Mouse (Mus musculus): ENCODE data around the gene BC052040. TPM values are rescaled to one million over a fixed set of nuclear protein-coding genes. Genes with fewer than 3 reads are reported as not detected.
A peak's percentile ranks its signal among the peaks of the same experiment; 100 is the strongest.

Gene BC052040
- total RNA-seq (2021): 1 to 10 TPM; 2.1 to 2.2 TPM

DNA sequence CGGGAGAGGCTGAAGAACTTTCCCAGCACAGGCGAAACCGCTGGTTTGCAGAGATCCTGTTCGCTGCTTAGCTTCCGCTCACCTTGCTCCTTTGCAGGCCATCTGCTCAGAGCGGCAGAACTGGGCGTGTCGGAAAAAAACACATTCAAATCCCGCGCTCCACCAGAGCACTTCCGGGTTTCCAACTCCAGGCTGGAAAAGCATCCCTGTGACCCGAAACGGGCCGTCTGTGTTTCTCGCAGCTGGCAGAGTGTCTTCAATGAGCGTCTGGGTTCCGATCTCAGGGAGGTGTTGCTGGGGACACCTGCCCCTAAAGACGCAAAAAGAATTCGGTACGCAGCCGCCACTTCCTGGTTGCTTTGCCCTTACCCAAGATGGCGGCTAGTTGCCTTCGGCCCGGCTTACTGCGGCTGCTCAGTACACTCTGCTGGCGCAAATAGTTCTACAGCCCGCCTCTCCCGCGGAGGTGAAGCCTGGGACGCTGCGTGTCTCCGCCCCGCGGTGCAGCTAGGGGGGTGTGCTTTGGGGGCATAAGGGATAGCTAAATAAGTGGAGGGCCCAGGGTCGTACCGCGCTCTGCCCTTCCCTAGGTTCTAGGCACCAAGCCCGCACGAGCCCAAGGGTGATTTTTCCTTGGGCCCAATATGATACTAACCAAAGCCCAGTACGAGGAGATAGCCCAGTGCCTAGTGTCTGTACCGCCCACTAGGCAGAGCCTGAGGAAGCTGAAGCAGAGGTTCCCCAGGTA lies at the start of gene BC052040:
BC052040 (plus strand) TSS at position 476 of the 748 bp plus-strand sequence.
- intact Hi-C loops (cut with DNase I): loop anchor here (5.0 to 10.0 kb wide), 3 partner anchors 276 to 927 kb away; partner anchors contain the start of gene Dph6

DNA sequence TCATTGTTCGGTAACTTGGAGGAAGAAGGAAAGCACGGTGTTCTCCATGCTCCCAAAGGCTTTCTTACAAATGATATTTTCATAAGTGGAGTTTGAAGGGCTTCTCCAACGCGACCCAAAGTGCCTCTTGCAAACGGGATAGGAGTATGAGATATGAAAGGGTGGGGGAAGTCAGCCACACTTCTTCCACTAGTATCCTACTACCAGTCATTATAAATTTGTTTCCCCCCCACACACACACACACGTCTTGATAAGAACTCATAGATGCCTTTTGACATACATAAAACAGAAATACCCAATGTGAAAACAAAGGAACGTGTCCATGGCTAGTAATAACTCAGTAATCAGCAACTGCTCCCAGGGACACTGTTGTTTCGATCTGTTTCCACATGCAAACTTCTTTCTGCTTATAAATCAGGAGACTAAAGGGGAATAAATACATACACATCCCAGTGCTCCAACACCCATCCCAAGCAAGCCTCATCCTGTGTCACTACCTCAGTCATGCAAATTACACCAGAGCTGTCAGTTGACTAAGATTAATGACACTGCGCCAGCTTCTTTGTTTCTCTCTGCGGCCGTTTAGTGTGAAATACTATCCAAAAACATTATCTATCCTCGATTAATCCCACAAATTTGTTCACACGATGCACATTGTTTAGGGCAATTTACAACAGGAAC lies 43.4 kb upstream of the BC052040 start:
- DNase-seq: no peak
- intact Hi-C loops (cut with DNase I): no loop called here

More for the DNA sequence above, at the start of gene BC052040:
- peak; percentile 90 to 91 for DNase-seq

DNA sequence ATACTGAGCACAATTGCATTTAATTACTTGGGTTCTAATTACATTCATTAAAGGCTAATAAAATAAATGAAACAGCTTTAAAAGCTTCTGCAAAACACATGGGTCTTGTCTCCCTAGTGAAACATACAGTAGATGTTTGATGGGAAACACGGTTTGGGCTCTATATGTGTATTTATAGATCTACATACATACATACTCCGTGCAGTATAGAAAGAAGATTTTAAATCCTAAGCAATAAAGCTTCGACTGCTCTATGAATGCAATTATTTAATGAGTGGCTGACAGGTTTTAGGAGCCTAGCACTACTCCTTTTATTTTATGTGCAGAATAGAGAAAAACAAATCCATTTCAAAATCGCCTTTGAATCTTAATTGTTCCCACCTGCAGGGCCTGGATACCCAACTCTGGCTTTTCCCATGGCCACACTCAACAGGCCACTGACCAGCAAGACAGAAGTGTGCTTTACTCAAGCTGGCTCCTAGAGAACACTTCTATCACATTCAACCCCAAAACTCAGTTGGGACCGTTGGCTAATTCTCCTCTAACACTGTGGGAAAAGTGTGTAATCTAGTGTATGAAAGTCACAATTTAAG lies 42.7 kb upstream of the BC052040 start:
- no peak for DNase-seq
- intact Hi-C loops (cut with DNase I): no loop called here

DNA sequence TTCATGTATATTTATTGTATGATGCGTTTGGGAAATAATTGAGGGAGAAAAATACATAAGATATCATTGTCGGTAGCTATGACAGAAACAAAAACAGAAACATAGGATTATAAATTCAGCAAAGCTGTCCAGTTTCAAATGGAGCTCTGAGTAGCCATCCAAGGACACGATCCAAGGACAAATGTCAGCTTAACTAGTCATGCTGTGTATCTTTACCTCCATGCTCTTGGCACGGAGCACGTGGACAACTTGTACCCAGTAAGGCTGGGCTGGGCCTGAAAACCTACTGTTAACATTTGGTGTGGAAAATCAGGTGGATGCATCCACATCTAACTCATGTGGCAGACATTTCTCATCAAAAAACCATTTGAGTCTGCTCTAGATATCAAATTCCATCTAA lies 41.8 kb upstream of the BC052040 start:
- intact Hi-C loops (cut with DNase I): no loop called here
- DNase-seq: no peak

DNA sequence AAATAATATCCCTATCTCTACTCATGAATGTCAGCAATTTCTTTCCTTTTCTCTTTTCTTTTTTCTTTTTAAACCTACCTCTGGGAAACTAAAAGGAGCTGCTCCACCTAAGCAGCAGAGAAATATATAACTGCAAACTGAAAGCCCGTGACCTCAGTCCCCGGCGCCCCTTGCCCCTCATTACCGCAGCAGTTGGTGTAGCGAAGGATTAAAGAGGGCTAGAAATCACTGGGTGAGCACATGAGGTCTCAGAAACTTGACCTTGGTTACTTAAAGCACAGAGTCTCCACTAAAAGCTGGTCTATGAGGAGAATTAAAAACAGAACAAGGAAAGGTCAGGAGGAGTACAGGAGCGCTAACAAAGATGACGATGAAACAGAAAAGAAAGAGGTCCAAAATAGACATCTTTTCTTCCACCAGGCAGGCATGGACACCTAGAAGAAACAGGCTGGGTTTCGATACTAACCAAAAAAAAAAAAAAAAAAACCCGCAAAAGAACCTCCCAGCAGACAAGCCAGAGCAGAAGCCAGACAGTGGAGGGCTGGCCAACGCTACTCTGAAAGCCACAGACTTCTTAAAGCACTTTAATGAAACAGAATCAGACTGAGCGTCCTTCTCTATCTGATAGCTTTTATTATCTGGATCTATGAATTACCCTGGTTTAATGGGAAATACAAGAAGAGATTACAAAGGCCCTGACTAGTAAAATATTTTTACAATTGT lies 39.0 kb upstream of the BC052040 start:
- intact Hi-C loops (cut with DNase I): no loop called here
- no peak for DNase-seq

DNA sequence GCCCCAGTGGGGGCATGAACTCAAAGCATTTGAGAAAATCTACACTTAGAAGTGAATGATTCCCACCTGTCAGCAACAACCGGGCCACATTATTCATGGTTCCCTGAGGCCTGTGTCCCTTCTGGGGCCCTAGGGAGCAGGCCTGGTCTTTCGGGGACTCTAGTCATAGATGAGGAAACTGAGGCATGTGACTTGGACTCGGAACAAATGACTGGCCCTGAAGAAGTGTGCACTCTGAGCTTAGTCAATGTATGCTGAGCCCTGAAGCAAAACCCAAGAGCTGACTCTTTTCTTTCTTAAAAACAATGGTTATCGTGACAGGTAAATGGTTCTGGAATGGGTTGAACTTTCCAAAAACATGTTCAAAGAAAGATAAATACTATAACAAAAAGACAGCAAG lies 38.3 kb upstream of the BC052040 start:
- no peak for DNase-seq
- intact Hi-C loops (cut with DNase I): no loop called here

DNA sequence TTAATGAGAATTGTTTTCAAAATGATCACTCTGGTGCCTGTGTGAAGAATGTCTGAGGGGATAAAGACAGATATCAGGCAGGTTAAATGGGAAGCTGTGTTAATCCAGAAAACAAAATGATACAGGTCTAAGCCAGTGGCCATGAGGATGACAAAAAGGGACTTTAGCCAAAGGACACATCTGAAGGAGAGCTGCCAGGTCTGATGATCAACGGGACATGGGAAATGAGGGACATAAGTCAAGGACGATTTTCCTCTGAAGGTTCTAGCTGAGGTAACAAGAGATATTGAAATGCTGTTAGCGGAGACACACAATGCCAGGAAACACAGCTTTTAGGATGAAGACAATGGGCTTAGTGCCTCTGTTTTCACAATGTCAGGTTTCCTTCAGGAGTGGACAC lies 29.6 kb upstream of the BC052040 start:
- no peak for DNase-seq
- intact Hi-C loops (cut with DNase I): no loop called here

DNA sequence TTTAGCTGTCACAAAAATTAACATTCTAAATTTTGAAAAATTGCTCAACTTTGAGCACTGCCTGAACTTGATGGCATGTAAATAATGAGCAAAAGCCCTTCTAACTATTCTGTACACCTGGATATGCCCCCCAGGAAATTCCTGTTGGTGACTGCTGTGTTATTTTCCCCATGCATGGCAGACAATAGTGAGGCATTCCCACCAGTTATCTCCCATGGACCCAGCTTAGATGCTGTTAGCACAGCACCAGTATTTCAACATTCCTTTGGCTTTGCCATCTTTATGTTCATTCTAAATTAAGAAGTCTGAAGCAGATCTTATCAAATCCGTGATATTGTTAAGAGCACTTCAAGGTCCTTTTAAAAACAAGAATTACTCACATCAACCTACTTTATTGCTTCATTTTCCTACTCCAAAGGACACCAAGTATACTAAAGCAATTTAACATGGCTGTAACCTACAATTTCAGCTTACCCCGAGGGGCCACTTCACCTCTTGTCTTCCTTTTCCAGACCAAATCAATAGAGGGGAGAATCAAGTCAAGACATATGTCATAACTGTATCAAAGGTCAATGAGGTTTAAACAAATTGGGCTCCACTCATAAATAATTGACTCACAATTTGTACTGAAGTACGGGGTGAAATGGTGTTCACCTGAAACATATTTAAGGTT lies 19.2 kb upstream of the BC052040 start:
- DNase-seq: no peak
- intact Hi-C loops (cut with DNase I): no loop called here

DNA sequence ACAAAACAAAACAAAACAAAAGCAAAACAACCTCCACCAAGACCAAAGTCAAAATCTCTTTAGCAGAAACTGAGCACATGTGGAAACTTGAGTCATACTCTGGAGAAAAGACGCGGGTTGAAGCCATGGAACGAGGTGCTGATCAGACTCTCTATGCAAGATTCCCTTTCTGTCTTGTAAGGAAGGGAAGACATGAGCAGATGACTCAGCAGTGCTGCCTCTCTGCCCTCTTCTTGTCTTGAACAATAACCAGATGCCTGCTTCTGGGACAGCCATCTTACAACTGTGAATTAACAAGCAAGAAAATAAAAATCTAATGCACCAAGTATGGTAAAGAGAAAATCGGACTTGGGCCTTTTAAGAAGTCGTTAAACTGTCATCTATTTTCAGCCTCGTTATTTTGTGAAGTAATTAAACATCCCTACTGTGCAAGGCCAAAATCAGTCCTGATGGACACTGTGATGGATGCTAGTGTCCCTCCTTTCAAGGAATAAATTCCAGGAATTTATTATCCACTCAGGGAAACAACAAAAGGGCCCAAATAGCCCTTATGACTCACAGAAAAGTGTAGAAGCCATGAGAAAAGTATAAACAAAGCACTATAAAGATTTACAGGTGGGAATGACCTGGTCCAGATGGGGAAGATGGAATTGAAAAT lies 18.0 kb upstream of the BC052040 start:
- DNase-seq: no peak
- intact Hi-C loops (cut with DNase I): no loop called here

DNA sequence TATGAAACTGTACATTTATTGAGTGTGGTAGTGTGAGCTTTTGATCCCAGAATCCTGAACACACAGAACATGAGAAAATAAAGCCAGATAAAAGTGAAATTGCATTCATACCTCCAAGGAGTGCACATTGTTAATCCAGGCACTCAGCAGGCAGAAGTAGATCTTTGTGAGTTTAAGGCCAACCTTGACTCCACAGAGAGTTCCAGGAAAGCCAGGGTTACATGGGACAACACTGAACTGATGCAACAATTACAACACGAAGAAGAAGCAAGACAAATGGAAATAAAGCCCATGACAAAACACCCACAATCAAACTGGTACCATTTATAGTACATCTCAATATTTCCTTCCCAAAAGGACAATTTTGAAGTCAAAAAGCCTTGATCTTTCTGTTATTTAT lies 9.5 kb upstream of the BC052040 start:
- intact Hi-C loops (cut with DNase I): no loop called here
- no peak for DNase-seq

DNA sequence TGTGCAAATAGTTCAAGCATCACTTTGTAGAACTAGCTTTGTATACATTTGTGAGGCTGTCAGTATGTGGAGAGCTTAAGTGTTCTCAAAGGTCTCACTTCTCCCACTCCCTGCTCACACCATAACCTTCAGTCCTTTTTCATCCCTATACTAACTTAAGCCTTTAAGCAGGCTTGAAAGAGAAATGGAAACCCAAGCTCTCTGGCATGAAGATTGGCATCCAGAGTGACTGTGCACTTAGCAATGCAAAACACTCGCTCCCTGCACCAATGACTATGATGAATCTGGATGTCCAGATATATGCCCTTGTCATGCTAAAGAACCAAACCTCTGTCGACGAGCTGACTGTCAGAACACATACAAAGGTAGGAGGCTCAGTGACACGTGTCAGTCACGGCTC lies 6.7 kb upstream of the BC052040 start:
- no peak for DNase-seq
- intact Hi-C loops (cut with DNase I): no loop called here

DNA sequence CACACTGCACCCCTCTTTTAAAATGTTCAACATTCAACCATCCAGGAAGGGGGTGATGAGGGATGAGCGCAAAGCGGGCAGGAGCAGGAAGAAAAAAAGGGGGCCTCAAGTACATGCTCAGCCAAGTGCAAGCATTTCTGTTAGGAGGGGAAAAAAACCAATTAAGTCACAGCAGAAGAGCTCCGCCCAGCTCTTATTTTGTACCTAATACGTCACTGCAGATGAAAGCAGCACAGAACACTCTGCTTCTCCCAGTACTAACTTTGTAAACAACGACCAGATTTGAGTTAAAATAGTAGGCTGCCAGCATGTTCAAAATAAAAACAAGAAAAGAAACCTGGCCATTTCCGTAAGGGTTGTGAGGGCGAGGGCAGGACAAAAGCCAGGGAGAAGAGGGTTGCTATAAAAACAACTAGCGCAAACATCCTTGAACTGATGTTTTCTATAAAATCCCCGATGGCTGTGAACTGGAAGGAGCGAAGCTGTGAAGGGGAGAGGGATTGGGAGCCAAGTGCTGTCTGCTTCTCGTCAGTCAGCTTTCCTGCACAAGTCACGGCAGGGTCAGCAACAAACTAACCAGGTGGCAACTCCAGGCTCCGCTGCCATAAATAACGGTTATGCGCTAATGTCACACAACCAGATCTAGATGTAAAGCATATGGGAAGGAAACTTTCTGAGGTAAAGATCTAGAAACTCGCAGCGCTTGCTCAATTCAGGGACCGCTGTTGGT lies 2.2 kb upstream of the BC052040 start:
- no peak for DNase-seq
- intact Hi-C loops (cut with DNase I): no loop called here

DNA sequence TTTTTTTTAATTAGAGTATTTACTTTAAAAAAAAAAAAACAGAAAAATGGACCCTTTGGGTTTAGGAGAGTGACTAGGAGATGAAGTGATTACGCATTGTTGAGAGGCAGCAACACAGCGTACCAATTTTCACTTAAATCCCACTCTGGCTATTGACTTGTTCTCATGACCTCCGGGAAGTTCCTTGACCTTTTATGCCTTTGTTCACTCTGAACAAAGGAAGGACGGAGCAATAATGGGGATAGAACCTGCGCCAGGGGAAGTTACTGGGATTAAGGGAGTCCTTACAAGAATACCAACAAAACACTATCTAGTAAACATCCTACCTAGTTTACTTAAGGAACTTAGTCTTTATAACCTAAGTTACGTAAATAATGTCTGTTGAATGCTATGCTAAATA lies 1.5 kb upstream of the BC052040 start:
- DNase-seq: no peak
- intact Hi-C loops (cut with DNase I): loop anchor here (5.0 to 10.0 kb wide), 3 partner anchors 277 to 925 kb away; partner anchors contain the start of gene Dph6

DNA sequence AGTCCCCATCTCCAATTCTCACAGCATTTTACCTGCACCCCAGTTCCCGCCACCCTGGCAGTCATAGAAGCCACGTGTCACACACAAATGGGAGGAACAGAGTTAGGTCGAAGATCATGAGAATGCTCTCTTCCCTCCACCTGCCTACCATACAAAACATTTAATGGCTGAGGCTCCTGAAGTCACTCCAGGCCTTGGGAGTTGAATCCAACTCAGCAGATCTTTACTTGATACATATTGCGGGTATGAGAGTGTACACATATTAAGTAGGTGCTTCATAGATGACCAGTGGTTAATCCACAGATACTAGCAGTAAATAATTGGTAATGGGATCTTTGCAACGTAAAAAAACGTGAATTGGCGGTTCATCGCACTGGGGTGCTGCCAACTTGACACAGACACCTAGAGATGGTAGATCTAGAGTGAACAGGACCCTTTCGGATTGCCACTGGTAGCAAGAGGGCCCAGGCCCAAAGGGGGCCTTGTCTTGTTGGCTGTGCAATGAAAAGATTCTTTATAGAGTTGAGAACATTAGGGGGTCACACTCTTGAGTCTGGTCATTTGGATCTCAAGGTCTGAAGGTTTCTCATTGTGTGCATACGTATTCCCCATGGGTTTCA lies 583 bp downstream of the BC052040 start:
- DNase-seq: no peak
- intact Hi-C loops (cut with DNase I): loop anchor here (5.0 to 10.0 kb wide), 3 partner anchors 275 to 927 kb away; partner anchors contain the start of gene Dph6

DNA sequence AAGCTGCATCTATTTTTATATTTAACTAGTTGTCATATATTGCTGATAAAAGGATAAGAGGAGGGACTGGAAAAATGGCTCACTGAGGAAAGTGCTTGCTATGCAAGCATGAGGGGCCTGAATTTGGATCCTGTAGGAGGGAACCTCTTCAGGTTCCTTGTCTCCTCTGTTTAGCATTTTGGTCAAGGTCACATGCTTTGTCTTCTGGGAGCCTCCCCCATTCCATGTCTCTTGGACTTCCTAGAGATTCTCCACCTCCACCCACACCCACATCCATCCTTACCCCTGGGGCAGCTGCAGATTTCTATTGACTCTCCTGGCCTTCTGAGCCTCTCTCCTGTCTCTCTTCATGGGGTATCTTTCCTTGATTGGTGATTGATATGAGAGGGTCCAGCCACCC lies 2.3 kb downstream of the BC052040 start:
- intact Hi-C loops (cut with DNase I): loop anchor here (5.0 to 10.0 kb wide), 3 partner anchors 274 to 929 kb away; partner anchors contain the start of gene Dph6
- no peak for DNase-seq

DNA sequence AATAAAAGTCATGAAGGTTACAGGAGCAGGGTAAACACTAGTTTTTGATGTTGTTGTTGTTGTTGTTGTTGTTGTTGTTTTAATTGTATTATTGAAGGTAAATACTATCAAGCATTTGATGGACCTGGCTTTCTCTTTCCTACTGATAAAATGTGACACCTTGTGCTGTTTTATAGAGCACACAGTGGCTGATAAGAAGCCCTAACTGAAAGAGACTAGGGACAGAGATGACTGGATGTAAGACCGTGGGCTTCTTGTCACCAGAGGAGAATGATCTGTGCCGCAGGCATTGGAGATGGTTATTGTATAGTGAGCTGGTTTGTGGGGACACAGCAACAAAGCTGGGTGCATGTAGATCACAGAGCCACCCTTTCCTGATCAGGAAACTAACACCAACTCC lies 9.1 kb downstream of the BC052040 start:
- no peak for DNase-seq
- intact Hi-C loops (cut with DNase I): no loop called here

DNA sequence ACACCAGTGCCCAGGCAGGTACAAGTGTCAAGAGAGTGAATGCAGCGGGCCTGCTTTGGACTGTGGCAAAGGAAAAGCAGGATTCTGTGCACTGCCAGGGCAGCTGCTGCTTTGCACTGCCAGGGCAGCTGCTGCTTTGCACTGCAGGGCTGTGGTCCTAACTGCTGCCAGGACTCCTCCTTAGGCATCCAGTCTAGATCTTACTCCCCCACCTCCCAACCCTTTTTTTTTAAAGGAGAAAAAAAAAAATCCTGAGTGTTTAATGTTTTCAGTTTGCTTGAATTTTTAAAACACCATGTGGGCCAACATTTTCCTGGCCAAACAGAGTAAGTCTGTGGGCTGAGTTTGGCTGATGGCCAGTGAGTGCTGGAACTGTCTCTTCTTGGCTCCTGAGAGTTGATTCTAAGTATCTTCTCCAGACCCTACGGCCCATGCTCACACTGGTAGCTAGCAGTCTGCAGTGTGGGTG lies 11.2 kb downstream of the BC052040 start:
- peak; percentile 39 to 55 for DNase-seq
- intact Hi-C loops (cut with DNase I): no loop called here

DNA sequence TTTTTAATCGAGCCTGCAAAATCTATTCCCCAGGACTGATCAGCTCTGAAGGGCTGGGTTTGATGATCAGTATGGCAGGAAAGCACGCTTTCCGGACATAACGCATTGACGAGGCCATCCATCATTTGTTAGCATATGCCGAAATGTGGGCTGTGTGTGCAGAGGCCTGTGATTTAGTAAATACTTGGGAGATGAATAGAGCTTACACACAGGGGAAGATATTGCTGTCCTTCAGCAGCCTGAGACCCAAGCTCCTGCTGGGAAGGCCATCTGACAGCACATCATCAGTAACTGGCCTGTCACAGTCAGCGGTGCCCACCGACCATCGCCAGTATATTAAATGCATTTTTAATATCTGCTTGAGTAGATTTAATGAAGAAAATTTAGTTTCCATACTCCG lies 15.5 kb downstream of the BC052040 start:
- DNase-seq: no peak
- intact Hi-C loops (cut with DNase I): no loop called here

DNA sequence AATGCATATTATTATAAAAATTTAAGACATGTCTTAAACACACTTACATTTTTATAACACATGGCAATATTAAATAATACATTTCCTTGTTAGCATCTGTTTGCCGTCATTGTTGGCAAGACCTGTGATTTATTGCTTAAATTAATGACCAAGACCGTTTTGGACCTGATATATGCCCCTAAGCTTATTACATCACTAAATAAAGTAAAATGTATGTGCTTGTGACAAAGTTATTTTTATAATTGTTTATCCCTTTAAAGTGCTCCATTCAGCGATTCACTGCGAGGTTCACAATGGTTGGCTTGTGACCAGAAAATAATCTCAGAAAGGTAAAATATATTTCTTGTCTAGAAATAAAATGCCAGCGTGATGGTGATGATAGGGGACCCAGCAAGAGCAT lies 16.8 kb downstream of the BC052040 start:
- DNase-seq: no peak
- intact Hi-C loops (cut with DNase I): no loop called here

All from heart, postnatal 36 days (tissue).